Mouse (Mus musculus): ENCODE measurements around the gene Ntm. TPM values are rescaled to one million over a fixed set of nuclear protein-coding genes. Genes with fewer than 3 reads are reported as not detected.
A peak's percentile ranks its signal among the peaks of the same experiment; 100 is the strongest.

The Ntm gene
- polyA plus RNA-seq, 2 experiments: 23.9 to 32.4 TPM

GRCm38 (mm10) chr9:29194265-29194664 is 768.7 kb downstream of the Ntm start:
- Histone ChIP-seq H3K4me3 (replicated peaks; ENCODE audit: low read length) (no peak overlapping the region), H3K9me3 (ENCODE audit: control insufficient read depth, low read length) (no peaks in the 10 kb centered on the region), H3K4me2 (replicated peaks; ENCODE audit: low read depth, low read length, severe bottlenecking) (no peak overlapping the region), H3K36me3 (ENCODE audit: control insufficient read depth, insufficient read depth, low read length) (no peaks in the 10 kb centered on the region), H3K27ac (replicated peaks; ENCODE audit: low read depth, low read length) (no peak overlapping the region), H3K4me1 (ENCODE audit: control insufficient read depth, insufficient read depth, low read length) (no peaks in the 10 kb centered on the region), H3K9ac (ENCODE audit: low read depth, low read length, severe bottlenecking) (no peak overlapping the region), H3K27me3 (ENCODE audit: control insufficient read depth, insufficient read depth, low read length) (no peaks in the 10 kb centered on the region)
- 60% methylated on average over 2 of the region's 2 CpGs for WGBS
- no peak for ATAC-seq (ENCODE audit: low FRiP score, low read depth)
- TF ChIP-seq POLR2A (IDR thresholded peaks at IDR 0.05; ENCODE audit: borderline replicate concordance, extremely low read depth, insufficient read depth, insufficient read length): no peak
- no peak for DNase-seq (ENCODE audit: low spot score)

DNA sequence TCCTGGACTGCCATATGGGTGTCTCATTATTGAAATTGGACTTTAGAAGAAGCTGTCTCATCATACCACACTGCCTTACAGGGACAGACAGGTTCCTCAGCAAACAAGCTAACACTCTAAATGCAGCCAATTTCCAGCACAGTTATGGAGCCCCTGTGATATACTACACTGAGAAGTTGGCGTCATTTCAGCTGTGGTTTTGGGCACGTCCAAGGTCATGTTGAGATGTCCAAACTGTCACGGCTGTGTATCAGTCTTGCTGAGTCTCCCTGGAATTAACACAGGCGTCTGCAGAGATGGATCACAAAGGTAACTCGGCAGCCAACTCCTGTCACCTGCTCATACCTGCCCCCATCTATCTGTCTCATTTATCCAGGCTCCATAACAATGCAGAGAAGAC is 779.9 kb downstream of the Ntm start:
- no peak for DNase-seq (ENCODE audit: low spot score)
- WGBS: 78% methylated on average over 5 of the region's 5 CpGs
- no peak for TF ChIP-seq POLR2A (IDR thresholded peaks at IDR 0.05; ENCODE audit: borderline replicate concordance, extremely low read depth, insufficient read depth, insufficient read length)

DNA sequence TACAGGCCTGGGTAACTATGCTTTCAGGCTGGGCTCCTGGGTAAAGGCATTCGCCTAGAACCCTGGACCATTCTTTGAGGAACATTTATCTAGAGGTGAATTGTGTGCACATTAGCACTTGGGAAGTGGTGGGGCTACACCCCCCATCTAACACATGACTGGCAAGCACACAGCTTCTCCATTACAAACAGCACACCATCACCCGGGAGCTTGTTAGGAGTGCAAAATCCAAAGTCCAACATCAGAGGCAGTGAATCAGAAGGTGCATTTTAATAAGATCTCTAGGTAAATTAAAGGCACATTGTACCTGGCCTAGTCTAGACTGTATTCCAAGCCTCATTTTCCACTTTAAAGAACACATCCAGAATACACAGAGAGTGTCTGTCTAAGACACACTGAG is 781.3 kb downstream of the Ntm start:
- H3K36me3 ChIP-seq (ENCODE audit: control insufficient read depth, insufficient read depth, low read length): no peaks in the 10 kb centered on the region
- ATAC-seq (ENCODE audit: low FRiP score, low read depth) (no peak), DNase-seq (ENCODE audit: low spot score) (no peak)
- H3K9ac ChIP-seq (ENCODE audit: low read depth, low read length, severe bottlenecking): no peak overlapping the region
- no peak for TF ChIP-seq POLR2A (IDR thresholded peaks at IDR 0.05; ENCODE audit: borderline replicate concordance, extremely low read depth, insufficient read depth, insufficient read length)
- H3K27me3 ChIP-seq (ENCODE audit: control insufficient read depth, insufficient read depth, low read length): no peaks in the 10 kb centered on the region
- H3K4me3 ChIP-seq (replicated peaks; ENCODE audit: low read length): no peak overlapping the region
- H3K4me2 ChIP-seq (replicated peaks; ENCODE audit: low read depth, low read length, severe bottlenecking): no peak overlapping the region
- whole genome bisulfite sequencing: 68% methylated on average over 2 of the region's 2 CpGs
- no peaks in the 10 kb centered on the region for H3K4me1 ChIP-seq (ENCODE audit: control insufficient read depth, insufficient read depth, low read length)
- H3K27ac ChIP-seq (replicated peaks; ENCODE audit: low read depth, low read length): no peak overlapping the region
- H3K9me3 ChIP-seq (ENCODE audit: control insufficient read depth, low read length): no peaks in the 10 kb centered on the region

More for the DNA sequence above, 779.9 kb downstream of the Ntm start:
- ATAC-seq (ENCODE audit: low FRiP score, low read depth): no peak
- Histone ChIP-seq H3K27me3 (ENCODE audit: control insufficient read depth, insufficient read depth, low read length) (no peaks in the 10 kb centered on the region), H3K9me3 (ENCODE audit: control insufficient read depth, low read length) (no peaks in the 10 kb centered on the region), H3K36me3 (ENCODE audit: control insufficient read depth, insufficient read depth, low read length) (no peaks in the 10 kb centered on the region), H3K4me2 (replicated peaks; ENCODE audit: low read depth, low read length, severe bottlenecking) (no peak overlapping the region), H3K4me3 (replicated peaks; ENCODE audit: low read length) (no peak overlapping the region), H3K27ac (replicated peaks; ENCODE audit: low read depth, low read length) (no peak overlapping the region), H3K4me1 (ENCODE audit: control insufficient read depth, insufficient read depth, low read length) (no peaks in the 10 kb centered on the region), H3K9ac (ENCODE audit: low read depth, low read length, severe bottlenecking) (no peak overlapping the region)

- ATAC-seq (ENCODE audit: low FRiP score, low read depth) (no peak), DNase-seq (ENCODE audit: low spot score) (no peak)
- no peak overlapping the region for H3K4me2 ChIP-seq (replicated peaks; ENCODE audit: low read depth, low read length, severe bottlenecking)
- no peaks in the 10 kb centered on the region for H3K36me3 ChIP-seq (ENCODE audit: control insufficient read depth, insufficient read depth, low read length)
- no peaks in the 10 kb centered on the region for H3K9me3 ChIP-seq (ENCODE audit: control insufficient read depth, low read length)
- TF ChIP-seq POLR2A (IDR thresholded peaks at IDR 0.05; ENCODE audit: borderline replicate concordance, extremely low read depth, insufficient read depth, insufficient read length): no peak
- H3K9ac ChIP-seq (ENCODE audit: low read depth, low read length, severe bottlenecking): no peak overlapping the region
- 57% methylated on average over 2 of the region's 2 CpGs for WGBS
- H3K27ac ChIP-seq (replicated peaks; ENCODE audit: low read depth, low read length): no peak overlapping the region
- H3K4me3 ChIP-seq (replicated peaks; ENCODE audit: low read length): no peak overlapping the region
- no peaks in the 10 kb centered on the region for H3K4me1 ChIP-seq (ENCODE audit: control insufficient read depth, insufficient read depth, low read length)
- no peaks in the 10 kb centered on the region for H3K27me3 ChIP-seq (ENCODE audit: control insufficient read depth, insufficient read depth, low read length)
These were observed 797.2 kb downstream of the Ntm start for GRCm38 (mm10) chr9:29165731-29166130.

GRCm38 (mm10) chr9:29161059-29161642 is 801.8 kb downstream of the Ntm start:
- WGBS: 20% methylated on average over 7 of the region's 7 CpGs
- H3K4me1 ChIP-seq (ENCODE audit: control insufficient read depth, insufficient read depth, low read length): no peaks in the 10 kb centered on the region
- no peak overlapping the region for H3K4me3 ChIP-seq (replicated peaks; ENCODE audit: low read length)
- no peak for ATAC-seq (ENCODE audit: low FRiP score, low read depth)
- H3K9ac ChIP-seq (ENCODE audit: low read depth, low read length, severe bottlenecking): no peak overlapping the region
- no peaks in the 10 kb centered on the region for H3K36me3 ChIP-seq (ENCODE audit: control insufficient read depth, insufficient read depth, low read length)
- no peaks in the 10 kb centered on the region for H3K9me3 ChIP-seq (ENCODE audit: control insufficient read depth, low read length)
- no peak overlapping the region for H3K27ac ChIP-seq (replicated peaks; ENCODE audit: low read depth, low read length)
- no peak overlapping the region for H3K4me2 ChIP-seq (replicated peaks; ENCODE audit: low read depth, low read length, severe bottlenecking)
- no peaks in the 10 kb centered on the region for H3K27me3 ChIP-seq (ENCODE audit: control insufficient read depth, insufficient read depth, low read length)
- DNase-seq (ENCODE audit: low spot score): no peak
- TF ChIP-seq POLR2A (IDR thresholded peaks at IDR 0.05; ENCODE audit: borderline replicate concordance, extremely low read depth, insufficient read depth, insufficient read length): no peak

DNA sequence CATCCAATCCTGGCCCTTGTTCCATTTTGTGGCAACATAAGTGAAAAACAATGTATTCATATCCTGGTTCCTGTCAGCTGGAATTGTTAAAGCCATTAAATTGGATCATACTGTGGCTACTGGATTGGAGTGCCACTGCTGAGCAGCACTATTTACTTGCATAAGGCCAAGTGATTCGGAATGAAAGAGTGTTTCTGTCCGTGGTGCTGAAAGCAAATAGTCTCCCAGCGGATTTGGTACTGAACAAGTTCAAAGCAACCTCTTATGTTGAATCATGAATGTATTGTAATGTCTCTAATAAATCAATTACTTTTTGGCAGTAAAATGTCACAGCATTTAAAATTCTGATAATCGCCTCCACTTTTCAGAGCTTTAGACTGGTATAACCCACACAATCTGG is 817.0 kb downstream of the Ntm start:
- ATAC-seq (ENCODE audit: low FRiP score, low read depth) (no peak), DNase-seq (ENCODE audit: low spot score) (peak; percentile 85)
- H3K9me3 ChIP-seq (ENCODE audit: control insufficient read depth, low read length): no peaks in the 10 kb centered on the region
- no peak overlapping the region for H3K4me2 ChIP-seq (replicated peaks; ENCODE audit: low read depth, low read length, severe bottlenecking)
- no peaks in the 10 kb centered on the region for H3K4me1 ChIP-seq (ENCODE audit: control insufficient read depth, insufficient read depth, low read length)
- 11% methylated on average over 4 of the region's 4 CpGs for WGBS
- H3K27me3 ChIP-seq (ENCODE audit: control insufficient read depth, insufficient read depth, low read length): no peaks in the 10 kb centered on the region
- H3K36me3 ChIP-seq (ENCODE audit: control insufficient read depth, insufficient read depth, low read length): no peaks in the 10 kb centered on the region
- no peak overlapping the region for H3K4me3 ChIP-seq (replicated peaks; ENCODE audit: low read length)
- H3K9ac ChIP-seq (ENCODE audit: low read depth, low read length, severe bottlenecking): no peak overlapping the region
- no peak overlapping the region for H3K27ac ChIP-seq (replicated peaks; ENCODE audit: low read depth, low read length)
- TF ChIP-seq POLR2A (IDR thresholded peaks at IDR 0.05; ENCODE audit: borderline replicate concordance, extremely low read depth, insufficient read depth, insufficient read length): no peak
